Mouse (Mus musculus): Measurements from ENCODE around the gene Rab23. TPM values are rescaled to one million over a fixed set of nuclear protein-coding genes. Genes with fewer than 3 reads are reported as not detected.

Gene Rab23
- polyA plus RNA-seq (2012; ENCODE audit: low replicate concordance): 3.2 and 5.2 TPM in 2 replicates

GRCm38 (mm10) chr1:33719733-33720225 lies at the start of gene Rab23:
Gene Rab23, plus strand, starts transcription at chr1:33719887.

GRCm38 (mm10) chr1:33757491-33758041 lies 37.9 kb downstream of the Rab23 start, which contains the start of gene Bag2:
Gene Bag2, minus strand, starts transcription at chr1:33757795.

Other genes with a start within 250 kb of the Rab23 start
- gene Prim2, start 50.1 kb upstream of the Rab23 start, polyA plus RNA-seq (2012; ENCODE audit: low replicate concordance): 0.74 and 4.6 TPM in 2 replicates
- gene Bag2, start 37.9 kb downstream of the Rab23 start, polyA plus RNA-seq (2012; ENCODE audit: low replicate concordance): 1.4 and 2.5 TPM in 2 replicates
- 8.1 and 18.6 TPM in 2 replicates for gene Zfp451, start 94.7 kb downstream of the Rab23 start, polyA plus RNA-seq (2012; ENCODE audit: low replicate concordance)
- gene Bend6, start 187.9 kb downstream of the Rab23 start, polyA plus RNA-seq (2012; ENCODE audit: low replicate concordance): 0.35 and 0.38 TPM in 2 replicates
- 9.5 and 14.8 TPM in 2 replicates for gene Dst, start 188.3 kb downstream of the Rab23 start, polyA plus RNA-seq (2012; ENCODE audit: low replicate concordance)